Mouse (Mus musculus) bone marrow, adult 2 months (tissue): Measurements from ENCODE around the gene Slc46a3.

Experiments
- CTCF ChIP-seq: fragments of 200-500 bp; IDR thresholded peaks from 2 replicates; pipeline ENCODE4 v1.5.1; 2011; ENCODE audit warnings: low read length, control low read depth; ENCODE audit not compliant: control insufficient read depth, insufficient read depth
- POLR2A ChIP-seq: fragments of 200-500 bp; IDR thresholded peaks from 2 replicates; pipeline ENCODE4 v1.6.1; 2011; ENCODE audit warnings: low read depth, mild to moderate bottlenecking, control low read depth, low read length, borderline replicate concordance; ENCODE audit not compliant: control insufficient read depth

GRCm38 (mm10) chr5:147894455-147895076 is at the start of gene Slc46a3:
- TF ChIP-seq CTCF (peak; percentile 40; the same call in 1 of the 2 replicates), POLR2A (peak; percentile 85; the same call in 1 of the 2 replicates)
